Mouse (Mus musculus) hindbrain, embryonic 16.5 days (tissue): ENCODE results near the gene Micu1. TPM values are rescaled to one million over a fixed set of nuclear protein-coding genes. Genes with fewer than 3 reads are reported as not detected.

Experiments
- ATAC-seq: fragments of 200-750 bp; cut with Nextera tagmentation; 2 replicates; pipeline ENCODE4 v1.8.0; 2017; ENCODE audit warnings: moderate TSS enrichment, moderate library complexity
- H3K27ac ChIP-seq: fragments of 300-500 bp; sonication (generic); 2 replicates; pipeline ENCODE4 v1.5.1; 2014; ENCODE audit warnings: low read depth, mild to moderate bottlenecking, control low read depth, low read length, moderate library complexity
- H3K27me3 ChIP-seq: fragments of 300-500 bp; sonication (generic); replicated peaks from 2 replicates; pipeline ENCODE4 v1.6.1; 2014; ENCODE audit warnings: low read length; ENCODE audit not compliant: control insufficient read depth, insufficient read depth
- H3K36me3 ChIP-seq: fragments of 300-500 bp; sonication (generic); 2 replicates; pipeline ENCODE4 v1.6.1; 2014; ENCODE audit warnings: mild to moderate bottlenecking, low read length, moderate library complexity, mixed read lengths; ENCODE audit not compliant: control insufficient read depth, insufficient read depth
- H3K4me1 ChIP-seq: fragments of 300-500 bp; sonication (generic); 2 replicates; pipeline ENCODE4 v1.6.1; 2014; ENCODE audit warnings: low read depth, low read length; ENCODE audit not compliant: control insufficient read depth, insufficient read depth
- H3K4me2 ChIP-seq: fragments of 300-500 bp; sonication (generic); 2 replicates; pipeline ENCODE4 v1.6.1; 2014; ENCODE audit warnings: mild to moderate bottlenecking, low read length, control low read depth, moderate library complexity
- H3K4me3 ChIP-seq: fragments of 300-500 bp; sonication (generic); 2 replicates; pipeline ENCODE4 v1.5.1; 2014; ENCODE audit warnings: mild to moderate bottlenecking, low read length, control low read depth, moderate library complexity
- H3K9ac ChIP-seq: fragments of 300-500 bp; sonication (generic); 2 replicates; pipeline ENCODE4 v1.6.1; 2014; ENCODE audit warnings: low read depth, mild to moderate bottlenecking, control low read depth, low read length, moderate library complexity
- H3K9me3 ChIP-seq: fragments of 300-500 bp; sonication (generic); 2 replicates; pipeline ENCODE4 v1.6.1; 2014; ENCODE audit warnings: mild to moderate bottlenecking, low read length, moderate library complexity; ENCODE audit not compliant: control insufficient read depth
- WGBS: fragments of 180-500 bp; shearing (Covaris S2); extraction: QIAGEN DNeasy Blood & Tissue Kit; methylation state at CpG from one replicate; pipeline ENCODE4 v1.1.7; 2014; 5-methylcytosine and 5-hydroxymethylcytosine counted together
- polyA plus RNA-seq: library from polyadenylated mRNA; unstranded; fragments of >200 nt; fragmentation: Nextera tagmentation; extraction: Ambion mirVana; gene quantifications from 2 replicates; pipeline ENCODE4 v1.2.1, GENCODE M21; 2015

The Micu1 gene
- polyA plus RNA-seq, 1 experiment from 2014 or later = 85.0 TPM

- no peaks in the 10 kb centered on the region for H3K27me3 ChIP-seq
- WGBS = 70% methylated on average over 5 of the region's 5 CpGs
These were observed 89.6 kb downstream of the Micu1 start for GRCm38 (mm10) chr10:59791896-59792295.

DNA sequence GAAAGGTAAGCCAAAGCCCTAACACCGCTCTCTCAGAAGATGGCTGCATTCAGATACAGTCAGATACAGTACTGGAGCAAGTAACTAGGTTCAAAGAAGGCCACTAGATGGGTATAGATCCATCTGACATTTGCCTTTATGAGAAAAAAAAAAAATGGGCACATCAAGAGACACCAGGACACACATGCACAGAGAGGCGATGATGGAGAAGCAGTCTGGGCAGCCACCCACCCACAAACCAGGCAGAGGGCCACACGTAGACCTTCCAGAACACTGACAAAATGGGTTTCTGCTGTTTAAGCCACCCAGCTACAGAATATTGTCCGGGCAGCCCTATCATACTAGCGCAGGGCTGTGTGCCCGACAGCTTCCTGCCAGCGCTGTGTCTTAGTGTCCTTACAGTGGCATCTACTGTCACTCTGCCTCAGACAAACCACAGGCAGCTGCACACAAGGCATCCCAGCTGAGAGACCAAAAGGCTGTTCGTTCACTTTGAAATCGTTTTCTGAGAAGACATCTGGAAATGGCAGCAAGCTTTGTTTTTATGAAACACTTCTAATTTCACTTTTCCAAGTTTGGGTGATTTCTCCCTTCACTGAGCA is 90.4 kb downstream of the Micu1 start:
- Histone ChIP-seq H3K4me2 (no peak overlapping the region), H3K4me1 (no peaks in the 10 kb centered on the region), H3K36me3 (0 out of 2 replicates have a peak, but pooled peaks cover 4% of the 10 kb centered on the region), H3K27me3 (no peaks in the 10 kb centered on the region), H3K4me3 (no peak overlapping the region), H3K9me3 (no peaks in the 10 kb centered on the region), H3K27ac (no peak overlapping the region), H3K9ac (no peak overlapping the region)
- WGBS = 87% methylated on average over 9 of the region's 9 CpGs
- no peak for ATAC-seq

More at GRCm38 (mm10) chr10:59791896-59792295, 89.6 kb downstream of the Micu1 start:
- no peak overlapping the region for H3K4me3 ChIP-seq
- no peaks in the 10 kb centered on the region for H3K9me3 ChIP-seq
- no peak overlapping the region for H3K27ac ChIP-seq
- H3K9ac ChIP-seq = no peak overlapping the region
- H3K4me2 ChIP-seq = no peak overlapping the region
- ATAC-seq = no peak
- H3K4me1 ChIP-seq = no peaks in the 10 kb centered on the region
- H3K36me3 ChIP-seq = 0 out of 2 replicates have a peak, but pooled peaks cover 4% of the 10 kb centered on the region

DNA sequence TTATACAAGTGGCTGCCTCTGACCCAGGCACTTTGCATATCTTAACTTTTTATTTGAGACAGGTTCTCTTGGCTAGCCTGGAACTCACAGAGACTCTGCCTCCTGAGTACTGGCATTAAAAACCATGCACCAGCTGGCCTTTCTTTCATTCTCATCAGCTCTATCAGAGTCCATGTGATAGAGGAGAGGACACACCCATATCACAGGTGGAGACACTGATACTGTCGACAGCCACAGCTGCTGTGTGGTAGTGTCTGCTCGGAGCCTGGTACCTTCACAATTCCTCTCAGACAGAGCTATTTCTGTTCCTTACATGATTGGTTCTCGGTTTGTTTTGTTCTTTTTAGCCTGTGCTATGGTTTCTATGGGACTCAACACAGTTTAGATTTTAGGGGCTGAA is 91.2 kb downstream of the Micu1 start:
- Histone ChIP-seq H3K27me3 (no peaks in the 10 kb centered on the region), H3K27ac (no peak overlapping the region), H3K9me3 (no peaks in the 10 kb centered on the region), H3K36me3 (0 out of 2 replicates have a peak, but pooled peaks cover 4% of the 10 kb centered on the region), H3K4me1 (no peaks in the 10 kb centered on the region), H3K9ac (no peak overlapping the region), H3K4me2 (no peak overlapping the region), H3K4me3 (no peak overlapping the region)
- no peak for ATAC-seq
- 75% methylated on average over 3 of the region's 3 CpGs for WGBS

DNA sequence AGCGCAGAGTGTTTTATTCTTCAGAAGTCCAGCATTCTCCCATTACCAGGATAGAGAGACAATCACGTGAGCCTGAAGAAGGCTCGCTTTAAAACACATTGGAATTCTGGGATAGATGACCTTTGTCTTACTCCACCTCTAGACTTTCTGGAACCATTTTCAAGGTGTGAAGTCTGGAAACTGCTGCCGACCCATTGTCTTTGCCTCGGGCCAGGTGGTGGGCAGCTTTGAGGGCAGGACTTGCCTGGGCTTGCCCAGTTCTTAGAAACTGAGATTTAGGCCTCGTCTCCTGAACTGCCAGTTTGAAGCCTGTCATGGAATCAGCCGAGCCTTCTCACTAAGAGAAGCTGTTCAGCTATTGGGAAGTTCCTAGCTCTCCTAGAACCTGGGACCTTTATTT is 92.8 kb downstream of the Micu1 start:
- H3K36me3 ChIP-seq = no peaks in the 10 kb centered on the region
- H3K27me3 ChIP-seq = no peaks in the 10 kb centered on the region
- no peak for ATAC-seq
- no peaks in the 10 kb centered on the region for H3K9me3 ChIP-seq
- WGBS = 91% methylated on average over 7 of the region's 7 CpGs
- H3K9ac ChIP-seq = no peak overlapping the region
- H3K4me2 ChIP-seq = no peak overlapping the region
- no peak overlapping the region for H3K27ac ChIP-seq
- H3K4me1 ChIP-seq = peaks cover 9% of the 10 kb centered on the region
- H3K4me3 ChIP-seq = no peak overlapping the region

DNA sequence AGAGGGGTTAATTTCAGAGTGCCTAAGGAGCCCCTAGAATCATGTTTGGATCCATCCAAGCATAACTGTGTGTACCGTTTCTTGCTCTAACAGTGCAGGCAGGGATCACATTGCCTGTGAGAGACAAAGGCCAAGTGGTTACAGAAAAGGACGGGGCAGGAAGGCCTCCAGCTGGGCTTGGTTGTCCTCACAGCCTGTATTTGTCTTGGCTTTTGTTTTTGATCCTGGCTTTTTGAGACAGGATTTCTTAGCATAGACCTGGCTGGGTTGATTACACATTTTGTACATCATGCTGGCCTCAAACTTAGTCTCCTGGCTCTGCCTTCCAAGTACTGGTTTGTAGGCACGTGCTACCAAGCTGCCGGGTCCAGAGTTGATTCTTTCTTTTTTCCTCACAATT is 93.6 kb downstream of the Micu1 start:
- H3K9me3 ChIP-seq = no peaks in the 10 kb centered on the region
- no peak overlapping the region for H3K4me2 ChIP-seq
- no peaks in the 10 kb centered on the region for H3K36me3 ChIP-seq
- H3K4me3 ChIP-seq = no peak overlapping the region
- H3K27ac ChIP-seq = no peak overlapping the region
- WGBS = 58% methylated on average over 4 of the region's 4 CpGs
- no peak for ATAC-seq
- H3K4me1 ChIP-seq = peaks cover 14% of the 10 kb centered on the region
- H3K27me3 ChIP-seq = no peaks in the 10 kb centered on the region
- H3K9ac ChIP-seq = no peak overlapping the region

GRCm38 (mm10) chr10:59798371-59798770 is 96.1 kb downstream of the Micu1 start:
- no peaks in the 10 kb centered on the region for H3K9me3 ChIP-seq
- no peak overlapping the region for H3K4me3 ChIP-seq
- no peaks in the 10 kb centered on the region for H3K27me3 ChIP-seq
- H3K4me1 ChIP-seq = peaks cover 14% of the 10 kb centered on the region
- WGBS = 62% methylated on average over 3 of the region's 3 CpGs
- H3K9ac ChIP-seq = no peak overlapping the region
- H3K27ac ChIP-seq = no peak overlapping the region
- no peaks in the 10 kb centered on the region for H3K36me3 ChIP-seq
- ATAC-seq = no peak
- H3K4me2 ChIP-seq = no peak overlapping the region

GRCm38 (mm10) chr10:59799303-59800044 is 97.2 kb downstream of the Micu1 start:
- no peaks in the 10 kb centered on the region for H3K36me3 ChIP-seq
- H3K27ac ChIP-seq = peak overlapping the region; percentile 8; the same call in 1 of the 2 replicates
- no peaks in the 10 kb centered on the region for H3K9me3 ChIP-seq
- no peaks in the 10 kb centered on the region for H3K27me3 ChIP-seq
- H3K9ac ChIP-seq = no peak overlapping the region
- no peak overlapping the region for H3K4me2 ChIP-seq
- WGBS = 41% methylated on average over 13 of the region's 13 CpGs
- ATAC-seq = peak; percentile 54; the same call in 1 of the 2 replicates
- peaks cover 14% of the 10 kb centered on the region for H3K4me1 ChIP-seq
- no peak overlapping the region for H3K4me3 ChIP-seq

DNA sequence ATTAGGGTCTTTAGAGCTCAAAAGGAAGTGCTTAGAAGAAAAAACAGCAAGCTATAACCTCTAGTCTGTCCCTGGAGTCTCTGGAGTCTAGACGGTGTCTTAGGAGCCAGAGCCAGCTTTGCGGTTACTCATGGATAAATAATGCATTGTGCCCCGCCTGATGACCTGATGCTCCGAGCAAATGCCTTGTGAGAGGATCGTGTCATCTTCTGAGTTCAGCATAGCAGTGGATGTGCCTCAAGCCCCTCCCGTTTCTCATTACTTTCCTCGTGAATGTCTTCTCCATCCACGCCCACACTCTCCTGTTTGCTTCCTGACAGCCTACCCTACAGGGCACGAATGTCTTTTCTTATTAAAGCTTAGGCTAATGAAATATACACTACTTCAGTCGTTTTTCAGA is 97.9 kb downstream of the Micu1 start:
- Histone ChIP-seq H3K4me2 (no peak overlapping the region), H3K27me3 (no peaks in the 10 kb centered on the region), H3K4me1 (peaks cover 14% of the 10 kb centered on the region), H3K27ac (peak overlapping the region; percentile 36; the same call in 1 of the 2 replicates), H3K4me3 (no peak overlapping the region), H3K9ac (no peak overlapping the region), H3K9me3 (no peaks in the 10 kb centered on the region), H3K36me3 (no peaks in the 10 kb centered on the region)
- 21% methylated on average over 10 of the region's 10 CpGs for WGBS
- peak; percentile 54 for ATAC-seq

- H3K27me3 ChIP-seq = no peaks in the 10 kb centered on the region
- WGBS = 87% methylated on average over 12 of the region's 12 CpGs
- no peaks in the 10 kb centered on the region for H3K36me3 ChIP-seq
- no peak overlapping the region for H3K4me2 ChIP-seq
- ATAC-seq = 0 out of 2 replicates have a peak, but pooled peaks have one; percentile 15
- H3K4me3 ChIP-seq = no peak overlapping the region
- H3K4me1 ChIP-seq = peaks cover 14% of the 10 kb centered on the region
- H3K9me3 ChIP-seq = no peaks in the 10 kb centered on the region
- no peak overlapping the region for H3K9ac ChIP-seq
- H3K27ac ChIP-seq = no peak overlapping the region; the same call in 1 of the 2 replicates
These were observed 98.7 kb downstream of the Micu1 start for GRCm38 (mm10) chr10:59800826-59801501.
